Mouse (Mus musculus): ENCODE measurements around the gene Spdye4a.

DNA sequence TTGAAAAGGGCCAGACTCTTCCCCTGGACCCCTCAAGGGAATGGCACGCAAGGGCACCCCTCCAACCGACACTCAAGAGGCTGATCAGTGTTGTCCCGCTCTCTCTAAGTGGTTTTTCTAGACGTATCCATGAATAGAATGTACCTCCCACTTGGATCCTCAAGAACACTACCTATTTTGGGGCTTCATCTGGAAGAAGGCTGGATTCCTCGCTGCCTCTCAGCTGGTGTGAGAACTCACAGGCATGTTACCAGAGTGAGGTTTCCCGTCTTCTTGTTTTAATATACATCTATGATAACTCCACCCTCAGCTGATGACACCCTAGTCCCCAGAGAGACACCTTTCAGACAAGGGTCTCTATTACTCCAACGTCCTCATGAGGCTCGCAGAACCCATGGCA, 34.9 kb upstream of the Spdye4a start:
- TF ChIP-seq CTCF (IDR thresholded peaks at IDR 0.05; ENCODE audit: control insufficient read depth, insufficient read depth, insufficient replicate concordance, low read depth, low read length): no peak
- no peak for TF ChIP-seq POLR2A (IDR thresholded peaks at IDR 0.05; ENCODE audit: control insufficient read depth, low read depth, low read length)

Measured in testis, adult 2 months (tissue).